Mouse (Mus musculus) left cerebral cortex, postnatal 4 days (tissue): Measurements from ENCODE around the gene Mrpl47. TPM values are rescaled to one million over a fixed set of nuclear protein-coding genes. Genes with fewer than 3 reads are reported as not detected.
"Not testable (repeated sequence)": the region's sequence is repeated elsewhere in the genome, so short reads cannot be mapped to it uniquely, and the experiment has no call there.

ENCODE experiments used
- DNase-seq: peaks from one replicate; pipeline ENCODE4 v3.0.0-alpha.2; 2022
- intact Hi-C: fragments of 180-260 bp; cut with DNase I; formaldehyde crosslinking; loops from one replicate; pipeline ENCODE4 v1.15.1; 2025
- total RNA-seq, 2 experiments: library from RNA; stranded (reverse); gene quantifications; 2 replicates each; pipeline ENCODE4 v1.2.3; 2021

Mrpl47 gene
- total RNA-seq, 2 experiments from 2014 or later: 21.4 to 24.0 TPM

GRCm38 (mm10) chr3:32708368-32709231, 28.8 kb downstream of the Mrpl47 start:
- intact Hi-C loops: no loop called here
- DNase-seq: peak; percentile 100

- intact Hi-C loops: no loop called here
- DNase-seq: no peak
Observed at GRCm38 (mm10) chr3:32708052-32708367, 29.4 kb downstream of the Mrpl47 start.

- intact Hi-C loops, DNase-seq: not testable (repeated sequence)
Observed at GRCm38 (mm10) chr3:32705647-32706348, 31.6 kb downstream of the Mrpl47 start, which contains the start of gene Actl6a. Gene Actl6a (plus strand): TSS chr3:32706298.

- intact Hi-C loops, DNase-seq: not testable (repeated sequence)
Observed at GRCm38 (mm10) chr3:32704632-32705031, 32.8 kb downstream of the Mrpl47 start.

- DNase-seq, intact Hi-C loops: not testable (repeated sequence)
Observed at GRCm38 (mm10) chr3:32704021-32704420, 33.4 kb downstream of the Mrpl47 start.

GRCm38 (mm10) chr3:32698228-32698863, 39.1 kb downstream of the Mrpl47 start:
- intact Hi-C loops: loop anchor here (2.0 to 5.0 kb wide), 2 partner anchors 88 to 146 kb away; no protein-coding TSS in a partner anchor

GRCm38 (mm10) chr3:32695583-32695980, 41.8 kb downstream of the Mrpl47 start:
- no peak for DNase-seq
- intact Hi-C loops: loop anchor here (5.0 kb wide), 1 partner anchor 143 kb away; no protein-coding TSS in a partner anchor

More at GRCm38 (mm10) chr3:32698228-32698863, 39.1 kb downstream of the Mrpl47 start:
- peak; percentile 92 for DNase-seq

- intact Hi-C loops: loop anchor here (5.0 kb wide), 1 partner anchor 143 kb away; no protein-coding TSS in a partner anchor
- no peak for DNase-seq
Observed at GRCm38 (mm10) chr3:32694737-32695582, 42.4 kb downstream of the Mrpl47 start.

GRCm38 (mm10) chr3:32694211-32694610, 43.2 kb downstream of the Mrpl47 start:
- intact Hi-C loops: no loop called here

GRCm38 (mm10) chr3:32691841-32692240, 45.6 kb downstream of the Mrpl47 start:
- intact Hi-C loops: no loop called here
- no peak for DNase-seq

More at GRCm38 (mm10) chr3:32694211-32694610, 43.2 kb downstream of the Mrpl47 start:
- DNase-seq: no peak

GRCm38 (mm10) chr3:32690901-32691300, 46.5 kb downstream of the Mrpl47 start:
- no peak for DNase-seq
- intact Hi-C loops: no loop called here

- DNase-seq: no peak
- intact Hi-C loops: no loop called here
Observed at GRCm38 (mm10) chr3:32690008-32690407, 47.4 kb downstream of the Mrpl47 start.

GRCm38 (mm10) chr3:32689567-32689999, 47.8 kb downstream of the Mrpl47 start:
- no peak for DNase-seq
- intact Hi-C loops: no loop called here

GRCm38 (mm10) chr3:32687156-32687555, 50.2 kb downstream of the Mrpl47 start:
- DNase-seq: no peak
- intact Hi-C loops: no loop called here

- no peak for DNase-seq
- intact Hi-C loops: no loop called here
Observed at GRCm38 (mm10) chr3:32686537-32686936, 50.9 kb downstream of the Mrpl47 start.

- DNase-seq: no peak
- intact Hi-C loops: no loop called here
Observed at GRCm38 (mm10) chr3:32684631-32685030, 52.8 kb downstream of the Mrpl47 start.

- intact Hi-C loops: no loop called here
- no peak for DNase-seq
Observed at GRCm38 (mm10) chr3:32682910-32683531, 54.4 kb downstream of the Mrpl47 start.

GRCm38 (mm10) chr3:32676393-32676792, 61.0 kb downstream of the Mrpl47 start:
- no peak for DNase-seq
- intact Hi-C loops: no loop called here
